Mouse (Mus musculus): Measurements from ENCODE around the gene 4930519P11Rik. TPM values are rescaled to one million over a fixed set of nuclear protein-coding genes. Genes with fewer than 3 reads are reported as not detected.

The 4930519P11Rik gene
- polyA plus RNA-seq, 1 experiment from 2014 or later: not detected

- Histone ChIP-seq H3K27ac (no peak overlapping the region), H3K4me3 (no peak overlapping the region), H3K36me3 (peaks cover 20% of the 10 kb centered on the region), H3K27me3 (ENCODE audit: insufficient read depth, poor library complexity, severe bottlenecking) (no peaks in the 10 kb centered on the region), H3K9me3 (no peaks in the 10 kb centered on the region), H3K4me1 (replicated peaks) (peaks cover 34% of the 10 kb centered on the region)
- WGBS: 90% methylated on average over 3 of the region's 3 CpGs
- DNase-seq (ENCODE audit: low spot score): no peak
Observed at GRCm38 (mm10) chr2:154617061-154617460, 3.8 kb upstream of the 4930519P11Rik start.

- WGBS: 93% methylated on average over 5 of the region's 5 CpGs
- peaks cover 36% of the 10 kb centered on the region for H3K4me1 ChIP-seq (replicated peaks)
- no peak overlapping the region for H3K27ac ChIP-seq
- no peaks in the 10 kb centered on the region for H3K9me3 ChIP-seq
- no peak overlapping the region for H3K4me3 ChIP-seq
- 0 out of 2 replicates have a peak, but pooled peaks cover 14% of the 10 kb centered on the region for H3K36me3 ChIP-seq
- no peak for DNase-seq (ENCODE audit: low spot score)
- no peaks in the 10 kb centered on the region for H3K27me3 ChIP-seq (ENCODE audit: insufficient read depth, poor library complexity, severe bottlenecking)
Observed at GRCm38 (mm10) chr2:154615674-154616073, 2.4 kb upstream of the 4930519P11Rik start.

- Histone ChIP-seq H3K36me3 (0 out of 2 replicates have a peak, but pooled peaks cover 14% of the 10 kb centered on the region), H3K27me3 (ENCODE audit: insufficient read depth, poor library complexity, severe bottlenecking) (no peaks in the 10 kb centered on the region), H3K9me3 (no peaks in the 10 kb centered on the region), H3K27ac (peak overlapping the region; percentile 98), H3K4me3 (no peak overlapping the region), H3K4me1 (replicated peaks) (peaks cover 36% of the 10 kb centered on the region)
- 75% methylated on average over 19 of the region's 19 CpGs for WGBS
- DNase-seq (ENCODE audit: low spot score): no peak
Observed at GRCm38 (mm10) chr2:154614841-154615576, 1.8 kb upstream of the 4930519P11Rik start.

- WGBS: 67% methylated on average over 10 of the region's 10 CpGs
- no peaks in the 10 kb centered on the region for H3K36me3 ChIP-seq
Observed at GRCm38 (mm10) chr2:154609050-154609767, 4.0 kb downstream of the 4930519P11Rik start.

GRCm38 (mm10) chr2:154606965-154607364 lies 6.3 kb downstream of the 4930519P11Rik start:
- WGBS: 84% methylated on average over 1 of the region's 1 CpGs
- DNase-seq (ENCODE audit: low spot score): no peak
- Histone ChIP-seq H3K27me3 (ENCODE audit: insufficient read depth, poor library complexity, severe bottlenecking) (0 out of 2 replicates have a peak, but pooled peaks cover 5% of the 10 kb centered on the region), H3K27ac (no peak overlapping the region), H3K4me3 (no peak overlapping the region), H3K36me3 (no peaks in the 10 kb centered on the region), H3K9me3 (no peaks in the 10 kb centered on the region), H3K4me1 (replicated peaks) (peaks cover 31% of the 10 kb centered on the region)

More at GRCm38 (mm10) chr2:154609050-154609767, 4.0 kb downstream of the 4930519P11Rik start:
- 0 out of 2 replicates have a peak, but pooled peaks cover 5% of the 10 kb centered on the region for H3K27me3 ChIP-seq (ENCODE audit: insufficient read depth, poor library complexity, severe bottlenecking)
- DNase-seq (ENCODE audit: low spot score): no peak
- no peak overlapping the region for H3K4me3 ChIP-seq
- H3K9me3 ChIP-seq: no peaks in the 10 kb centered on the region
- H3K27ac ChIP-seq: no peak overlapping the region
- H3K4me1 ChIP-seq (replicated peaks): peaks cover 39% of the 10 kb centered on the region

GRCm38 (mm10) chr2:154604156-154604555 lies 9.1 kb downstream of the 4930519P11Rik start:
- Histone ChIP-seq H3K27me3 (ENCODE audit: insufficient read depth, poor library complexity, severe bottlenecking) (0 out of 2 replicates have a peak, but pooled peaks cover 5% of the 10 kb centered on the region), H3K27ac (no peak overlapping the region), H3K4me1 (replicated peaks) (peaks cover 23% of the 10 kb centered on the region), H3K4me3 (peak overlapping the region; percentile 69), H3K9me3 (no peaks in the 10 kb centered on the region), H3K36me3 (no peaks in the 10 kb centered on the region)
- no peak for DNase-seq (ENCODE audit: low spot score)
- 48% methylated on average over 7 of the region's 7 CpGs for WGBS

GRCm38 (mm10) chr2:154603638-154604153 lies 9.5 kb downstream of the 4930519P11Rik start, which contains the start of gene Pxmp4:
Pxmp4 (minus strand) TSS chr2:154603708.
- peak; percentile 95 for DNase-seq (ENCODE audit: low spot score)
- peaks cover 23% of the 10 kb centered on the region for H3K4me1 ChIP-seq (replicated peaks)
- peak within 1 kb of the TSS; percentile 69 for H3K4me3 ChIP-seq
- no peaks in the 10 kb centered on the region for H3K36me3 ChIP-seq
- 0 out of 2 replicates have a peak, but pooled peaks cover 5% of the 10 kb centered on the region for H3K27me3 ChIP-seq (ENCODE audit: insufficient read depth, poor library complexity, severe bottlenecking)
- 2% methylated on average over 13 of the region's 13 CpGs for WGBS
- no peaks in the 10 kb centered on the region for H3K9me3 ChIP-seq
- peak within 1 kb of the TSS; percentile 87 for H3K27ac ChIP-seq

GRCm38 (mm10) chr2:154603007-154603637 lies 10.1 kb downstream of the 4930519P11Rik start:
- 0 out of 2 replicates have a peak, but pooled peaks cover 5% of the 10 kb centered on the region for H3K27me3 ChIP-seq (ENCODE audit: insufficient read depth, poor library complexity, severe bottlenecking)
- DNase-seq (ENCODE audit: low spot score): no peak
- no peaks in the 10 kb centered on the region for H3K9me3 ChIP-seq
- peak overlapping the region; percentile 69 for H3K4me3 ChIP-seq
- no peaks in the 10 kb centered on the region for H3K36me3 ChIP-seq
- 19% methylated on average over 22 of the region's 22 CpGs for WGBS
- H3K27ac ChIP-seq: peak overlapping the region; percentile 87
- peaks cover 23% of the 10 kb centered on the region for H3K4me1 ChIP-seq (replicated peaks)

- H3K4me1 ChIP-seq (replicated peaks): peaks cover 23% of the 10 kb centered on the region
- DNase-seq (ENCODE audit: low spot score): no peak
- H3K9me3 ChIP-seq: no peaks in the 10 kb centered on the region
- no peak overlapping the region for H3K4me3 ChIP-seq
- no peak overlapping the region for H3K27ac ChIP-seq
- no peaks in the 10 kb centered on the region for H3K27me3 ChIP-seq (ENCODE audit: insufficient read depth, poor library complexity, severe bottlenecking)
- WGBS: 77% methylated on average over 3 of the region's 3 CpGs
- H3K36me3 ChIP-seq: no peaks in the 10 kb centered on the region
Observed at GRCm38 (mm10) chr2:154601324-154601723, 11.9 kb downstream of the 4930519P11Rik start.

- H3K4me1 ChIP-seq (replicated peaks): peaks cover 20% of the 10 kb centered on the region
- no peak overlapping the region for H3K27ac ChIP-seq
- no peaks in the 10 kb centered on the region for H3K36me3 ChIP-seq
- no peaks in the 10 kb centered on the region for H3K9me3 ChIP-seq
- 72% methylated on average over 6 of the region's 6 CpGs for WGBS
- no peak overlapping the region for H3K4me3 ChIP-seq
- no peak for DNase-seq (ENCODE audit: low spot score)
- H3K27me3 ChIP-seq (ENCODE audit: insufficient read depth, poor library complexity, severe bottlenecking): no peaks in the 10 kb centered on the region
Observed at GRCm38 (mm10) chr2:154600586-154600985, 12.7 kb downstream of the 4930519P11Rik start.

GRCm38 (mm10) chr2:154597399-154597798 lies 15.8 kb downstream of the 4930519P11Rik start:
- no peak for DNase-seq (ENCODE audit: low spot score)
- no peaks in the 10 kb centered on the region for H3K9me3 ChIP-seq
- WGBS: 87% methylated on average over 3 of the region's 3 CpGs
- H3K4me1 ChIP-seq (replicated peaks): no peaks in the 10 kb centered on the region
- H3K4me3 ChIP-seq: no peak overlapping the region
- no peaks in the 10 kb centered on the region for H3K27me3 ChIP-seq (ENCODE audit: insufficient read depth, poor library complexity, severe bottlenecking)
- H3K27ac ChIP-seq: no peak overlapping the region
- peaks cover 13% of the 10 kb centered on the region; the same call in 1 of the 2 replicates for H3K36me3 ChIP-seq

- H3K4me3 ChIP-seq: no peak overlapping the region
Observed at GRCm38 (mm10) chr2:154595775-154596174, 17.5 kb downstream of the 4930519P11Rik start.

More at GRCm38 (mm10) chr2:154595775-154596174, 17.5 kb downstream of the 4930519P11Rik start:
- 84% methylated on average over 5 of the region's 5 CpGs for WGBS
- H3K9me3 ChIP-seq: no peaks in the 10 kb centered on the region
- H3K4me1 ChIP-seq (replicated peaks): no peaks in the 10 kb centered on the region
- no peaks in the 10 kb centered on the region for H3K27me3 ChIP-seq (ENCODE audit: insufficient read depth, poor library complexity, severe bottlenecking)
- H3K27ac ChIP-seq: no peak overlapping the region
- no peak for DNase-seq (ENCODE audit: low spot score)
- H3K36me3 ChIP-seq: peaks cover 13% of the 10 kb centered on the region; the same call in 1 of the 2 replicates

Measured in hindbrain, embryonic 10.5 days (tissue).